Mouse (Mus musculus) stomach, embryonic 16.5 days (tissue): ENCODE measurements around the gene Fmc1. TPM values are rescaled to one million over a fixed set of nuclear protein-coding genes. Genes with fewer than 3 reads are reported as not detected.
A peak's percentile ranks its signal among the peaks of the same experiment; 100 is the strongest.

Experiments
- ATAC-seq: fragments of 200-750 bp; cut with Nextera tagmentation; 2 replicates; pipeline ENCODE4 v1.8.0; 2017; ENCODE audit warnings: moderate number of reproducible peaks, moderate TSS enrichment; ENCODE audit not compliant: insufficient read depth, low FRiP score
- H3K27ac ChIP-seq: fragments of 300-500 bp; sonication (generic); 2 replicates; pipeline ENCODE4 v1.5.1; 2014; ENCODE audit warnings: low read length
- H3K27me3 ChIP-seq: fragments of 300-500 bp; sonication (generic); 2 replicates; pipeline ENCODE4 v1.6.1; 2014; ENCODE audit warnings: low read length, control low read depth, mixed read lengths; ENCODE audit not compliant: control insufficient read depth, insufficient read depth
- H3K36me3 ChIP-seq: fragments of 300-500 bp; sonication (generic); 2 replicates; pipeline ENCODE4 v1.6.1; 2014; ENCODE audit warnings: low read length; ENCODE audit not compliant: control insufficient read depth, insufficient read depth
- H3K4me1 ChIP-seq: fragments of 300-500 bp; sonication (generic); 2 replicates; pipeline ENCODE4 v1.6.1; 2014; ENCODE audit warnings: low read length, control low read depth, mixed read lengths; ENCODE audit not compliant: control insufficient read depth, insufficient read depth
- H3K4me2 ChIP-seq: fragments of 300-500 bp; sonication (generic); 2 replicates; pipeline ENCODE4 v1.6.1; 2014; ENCODE audit warnings: low read depth, low read length, mixed read lengths
- H3K4me3 ChIP-seq: fragments of 300-500 bp; sonication (generic); replicated peaks from 2 replicates; pipeline ENCODE4 v1.5.1; 2014; ENCODE audit warnings: mild to moderate bottlenecking, low read length
- H3K9ac ChIP-seq: fragments of 300-500 bp; sonication (generic); 2 replicates; pipeline ENCODE4 v1.6.1; 2014; ENCODE audit warnings: low read length
- H3K9me3 ChIP-seq: fragments of 300-500 bp; sonication (generic); replicated peaks from 2 replicates; pipeline ENCODE4 v1.6.1; 2016; ENCODE audit warnings: low read length, control low read depth; ENCODE audit not compliant: control insufficient read depth
- WGBS: fragments of 180-500 bp; shearing (Covaris S2); extraction: QIAGEN DNeasy Blood & Tissue Kit; methylation state at CpG from one replicate; pipeline ENCODE4 v1.1.7; 2014; 5-methylcytosine and 5-hydroxymethylcytosine counted together
- polyA plus RNA-seq: library from polyadenylated mRNA; unstranded; fragments of >200 nt; fragmentation: Nextera tagmentation; extraction: Ambion mirVana; gene quantifications from 2 replicates; pipeline ENCODE4 v1.2.1, GENCODE M21; 2015

The Fmc1 gene
- polyA plus RNA-seq, 1 experiment from 2014 or later = 140 TPM

DNA sequence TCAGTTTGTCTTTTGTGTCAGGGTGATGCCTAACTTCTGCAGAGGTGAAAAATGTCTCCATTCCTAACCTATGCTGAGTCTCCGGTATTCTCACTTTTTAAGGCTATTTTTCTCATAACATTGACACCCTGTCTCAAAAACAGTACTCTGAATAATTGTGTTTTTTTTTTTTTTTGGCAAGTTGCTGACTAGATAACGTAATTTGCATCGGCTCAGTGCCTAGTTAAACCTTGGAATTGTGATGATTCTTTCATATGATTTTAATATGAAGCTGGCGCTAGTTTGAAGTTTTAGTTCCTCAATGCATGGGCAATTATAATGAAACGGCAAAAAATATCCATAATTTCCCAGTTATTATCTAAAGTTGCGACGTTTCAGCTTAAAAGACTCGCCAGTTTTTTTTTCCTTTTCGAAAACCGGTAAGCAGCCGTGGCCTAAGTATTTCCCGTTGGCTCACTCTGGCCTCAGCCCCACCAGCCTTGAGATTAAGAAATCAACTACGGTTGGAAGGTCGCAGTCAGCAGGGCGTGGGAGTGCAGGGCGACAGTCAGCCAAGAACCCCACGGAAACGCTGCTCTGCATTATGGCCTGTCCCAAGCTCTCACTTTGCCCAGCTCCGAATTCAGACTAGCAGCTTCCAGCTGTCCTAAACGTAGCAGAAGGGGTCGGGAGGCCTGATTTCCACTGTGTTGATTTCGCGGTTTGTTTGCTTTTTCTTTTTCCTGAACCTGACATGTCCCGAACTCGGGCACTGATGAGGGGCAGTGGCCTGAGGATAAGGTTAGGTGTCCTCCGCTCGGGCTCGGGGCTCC lies 17.2 kb downstream of the Fmc1 start:
- H3K9me3 ChIP-seq = no peaks in the 10 kb centered on the region
- H3K4me1 ChIP-seq = peaks cover 10% of the 10 kb centered on the region; the same call in 1 of the 2 replicates
- H3K9ac ChIP-seq = peak overlapping the region; percentile 91
- H3K4me3 ChIP-seq = peak overlapping the region; percentile 82
- peak; percentile 28 for ATAC-seq
- peak overlapping the region; percentile 100 for H3K27ac ChIP-seq
- peak overlapping the region; percentile 65 for H3K4me2 ChIP-seq
- H3K27me3 ChIP-seq = no peaks in the 10 kb centered on the region
- 5% methylated on average over 28 of the region's 28 CpGs for WGBS
- no peaks in the 10 kb centered on the region for H3K36me3 ChIP-seq

DNA sequence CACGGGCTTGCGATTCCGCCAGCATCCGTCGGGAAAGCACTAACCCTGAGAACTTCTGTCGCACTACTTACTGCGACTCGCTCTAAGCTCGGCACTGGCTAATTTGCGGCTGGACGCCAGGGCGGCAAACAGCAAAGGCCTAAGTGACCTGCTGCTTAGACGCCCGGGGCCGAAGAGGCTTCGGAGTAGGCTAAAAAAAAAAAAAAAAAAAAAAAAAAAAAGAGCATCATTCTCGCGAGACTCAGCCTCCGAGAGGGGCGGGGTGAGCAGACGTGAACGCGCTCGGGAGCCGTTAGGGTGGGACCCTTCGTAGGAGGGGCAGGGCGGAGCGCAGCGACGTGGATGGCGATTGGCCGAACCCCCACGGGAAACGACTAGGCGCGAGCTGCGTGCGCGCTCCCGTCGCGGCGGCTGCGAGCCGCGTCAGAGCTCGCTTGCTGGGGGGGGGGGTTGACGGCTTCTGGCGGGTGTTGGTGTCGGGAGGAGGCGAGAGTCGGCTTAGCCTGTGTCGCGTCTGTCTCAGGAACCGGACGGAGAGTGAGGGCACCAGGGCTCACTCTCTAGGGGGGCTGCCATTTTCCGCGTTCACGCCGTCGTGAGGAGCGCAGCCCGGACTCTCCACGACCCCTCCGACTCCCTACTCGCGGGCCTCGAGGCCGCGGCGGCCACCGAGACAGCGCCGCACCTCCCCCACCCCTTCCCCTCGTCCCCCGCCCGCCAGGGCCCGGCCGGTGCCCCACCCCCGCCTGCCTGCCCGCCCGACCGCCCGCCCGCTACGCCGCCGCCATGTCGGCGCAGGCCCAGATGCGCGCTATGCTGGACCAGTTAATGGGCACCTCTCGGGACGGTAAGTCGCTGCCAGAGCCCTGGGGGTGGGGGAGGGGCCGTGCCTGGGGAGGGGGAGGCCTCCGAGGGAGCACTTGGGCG lies 18.0 kb downstream of the Fmc1 start, which contains the start of gene Luc7l2:
Gene Luc7l2 (plus strand): TSS at position 273 of the 927 bp plus-strand sequence.
- Histone ChIP-seq H3K4me2 (peak within 1 kb of the TSS; percentile 65), H3K4me1 (peaks cover 10% of the 10 kb centered on the region), H3K36me3 (no peaks in the 10 kb centered on the region), H3K9ac (peak within 1 kb of the TSS; percentile 92), H3K4me3 (peak within 1 kb of the TSS; percentile 82), H3K27me3 (no peaks in the 10 kb centered on the region), H3K27ac (peak within 1 kb of the TSS; percentile 100), H3K9me3 (no peaks in the 10 kb centered on the region)
- WGBS = under 1% methylated on average over 90 of the region's 98 CpGs
- ATAC-seq = peak; percentile 94

DNA sequence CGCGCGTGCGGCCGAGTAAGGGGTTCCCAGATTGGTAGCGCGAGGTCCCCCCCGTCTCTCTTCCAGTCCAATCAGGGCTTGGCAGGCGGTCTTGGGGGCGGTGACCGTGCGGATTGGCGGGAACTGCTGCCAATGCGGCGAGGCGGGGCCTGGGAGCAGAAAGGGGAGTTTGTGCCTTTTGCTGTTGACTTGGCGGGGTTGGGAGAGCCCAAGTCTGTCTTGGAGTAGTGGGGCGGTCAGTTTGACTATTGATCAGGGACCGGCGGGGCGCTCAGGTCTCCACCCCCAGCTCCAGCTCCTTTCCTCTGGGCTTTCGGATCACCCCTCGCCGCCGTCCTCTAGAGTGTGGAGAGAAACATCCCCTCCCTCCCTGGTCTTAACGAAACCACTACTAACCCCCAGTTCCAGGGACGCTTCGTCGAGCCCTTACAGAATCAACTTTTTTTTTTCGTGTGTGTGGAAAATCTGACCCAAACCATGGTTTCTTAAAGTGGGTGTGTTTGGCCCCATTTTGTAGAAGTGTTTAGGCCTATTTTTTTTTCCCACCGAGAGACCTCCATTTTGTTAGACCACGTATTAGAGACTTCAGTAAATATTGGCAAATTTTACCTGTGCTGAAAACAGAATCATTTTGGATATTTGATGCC lies 18.8 kb downstream of the Fmc1 start:
- peak; percentile 93 for ATAC-seq
- peak overlapping the region; percentile 100 for H3K27ac ChIP-seq
- peak overlapping the region; percentile 59 for H3K4me2 ChIP-seq
- H3K4me3 ChIP-seq = peak overlapping the region; percentile 82
- no peaks in the 10 kb centered on the region for H3K36me3 ChIP-seq
- no peaks in the 10 kb centered on the region for H3K27me3 ChIP-seq
- peak overlapping the region; percentile 92 for H3K9ac ChIP-seq
- H3K9me3 ChIP-seq = no peaks in the 10 kb centered on the region
- peaks cover 10% of the 10 kb centered on the region for H3K4me1 ChIP-seq
- under 1% methylated on average over 32 of the region's 32 CpGs for whole genome bisulfite sequencing

DNA sequence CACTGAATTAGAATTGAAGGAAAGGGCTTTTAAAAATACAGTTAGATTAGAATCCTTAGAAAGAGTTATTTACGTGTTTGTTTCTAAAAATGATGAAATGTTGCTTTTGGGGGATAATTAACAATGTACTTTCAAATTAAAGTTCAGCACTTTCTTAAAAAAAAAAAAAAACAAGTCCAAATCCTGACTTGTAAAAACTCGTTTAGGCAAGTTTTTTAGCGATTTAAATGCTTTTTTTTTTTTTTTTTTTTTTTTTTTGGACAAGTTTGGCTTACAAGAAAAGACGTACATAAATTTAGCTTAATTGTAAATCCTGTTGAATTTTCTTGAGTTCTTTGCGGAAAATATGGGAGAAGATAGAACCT lies 19.3 kb downstream of the Fmc1 start:
- Histone ChIP-seq H3K4me2 (peak overlapping the region; percentile 59), H3K27me3 (no peaks in the 10 kb centered on the region), H3K4me1 (peaks cover 10% of the 10 kb centered on the region), H3K36me3 (no peaks in the 10 kb centered on the region), H3K9ac (no peak overlapping the region), H3K9me3 (no peaks in the 10 kb centered on the region), H3K4me3 (peak overlapping the region; percentile 82), H3K27ac (no peak overlapping the region)
- 12% methylated on average over 5 of the region's 5 CpGs for WGBS
- ATAC-seq = no peak

DNA sequence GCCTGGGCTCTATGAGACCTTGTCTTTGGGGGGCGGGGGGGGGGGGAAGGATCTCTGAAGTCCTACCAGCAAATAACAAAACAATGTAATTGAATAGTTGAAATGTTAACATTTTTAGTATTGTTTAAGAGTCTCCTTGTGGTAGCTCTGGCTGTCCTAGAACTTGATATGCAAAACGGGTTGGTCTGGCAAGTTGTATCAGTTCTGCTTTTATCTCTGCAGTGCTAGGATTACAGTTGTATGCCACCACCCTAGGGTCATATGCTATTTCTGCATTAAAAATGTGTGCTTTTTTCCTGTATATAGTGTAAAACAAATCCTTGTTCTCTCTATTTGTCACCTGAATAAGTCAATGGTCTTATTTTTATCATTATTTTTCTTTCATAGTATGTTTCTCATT lies 42.8 kb downstream of the Fmc1 start:
- Histone ChIP-seq H3K9ac (no peak overlapping the region), H3K4me1 (no peaks in the 10 kb centered on the region), H3K27me3 (no peaks in the 10 kb centered on the region), H3K27ac (no peak overlapping the region), H3K4me2 (no peak overlapping the region), H3K9me3 (no peaks in the 10 kb centered on the region), H3K4me3 (no peak overlapping the region), H3K36me3 (peaks cover 20% of the 10 kb centered on the region)
- no peak for ATAC-seq
- 61% methylated on average over 2 of the region's 2 CpGs for WGBS

DNA sequence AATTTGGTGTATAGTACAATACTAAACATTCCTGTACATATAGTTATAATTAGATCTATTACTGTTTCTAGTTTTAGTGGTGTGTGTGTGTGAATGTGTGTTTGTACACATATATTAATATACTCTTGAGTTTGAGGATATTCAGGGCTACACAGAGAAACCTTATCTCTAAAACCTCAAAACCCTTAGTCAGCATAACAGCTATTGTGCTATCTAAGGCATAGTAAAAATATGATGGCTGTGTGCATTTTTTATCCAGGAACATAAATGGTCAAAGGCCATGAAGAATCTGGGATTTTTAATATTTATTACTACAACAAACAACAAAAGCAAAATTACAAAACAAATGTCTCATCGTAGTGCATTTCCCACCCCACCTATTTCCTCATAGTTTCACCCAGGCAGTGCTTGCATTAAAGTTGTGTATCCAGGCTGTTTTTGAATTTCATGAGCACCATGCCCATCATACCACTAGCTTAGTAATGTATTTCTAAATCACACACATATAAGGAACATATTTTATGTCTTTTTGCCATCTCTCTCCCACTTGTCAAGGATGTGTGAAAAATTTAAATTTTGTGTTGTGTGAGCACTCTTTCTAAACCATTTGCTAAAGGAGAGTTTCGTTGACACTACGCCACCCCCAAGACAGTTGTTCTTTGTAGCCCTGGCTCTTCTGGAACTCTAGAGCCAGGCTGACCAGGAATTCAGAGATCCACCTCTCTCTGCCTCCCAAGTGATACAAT lies 47.0 kb downstream of the Fmc1 start:
- H3K9ac ChIP-seq = no peak overlapping the region
- H3K27ac ChIP-seq = no peak overlapping the region
- H3K27me3 ChIP-seq = no peaks in the 10 kb centered on the region
- no peaks in the 10 kb centered on the region for H3K4me1 ChIP-seq
- WGBS = 97% methylated on average over 3 of the region's 3 CpGs
- H3K9me3 ChIP-seq = no peaks in the 10 kb centered on the region
- H3K4me2 ChIP-seq = no peak overlapping the region
- no peak overlapping the region for H3K4me3 ChIP-seq
- no peak for ATAC-seq
- peaks cover 13% of the 10 kb centered on the region for H3K36me3 ChIP-seq

DNA sequence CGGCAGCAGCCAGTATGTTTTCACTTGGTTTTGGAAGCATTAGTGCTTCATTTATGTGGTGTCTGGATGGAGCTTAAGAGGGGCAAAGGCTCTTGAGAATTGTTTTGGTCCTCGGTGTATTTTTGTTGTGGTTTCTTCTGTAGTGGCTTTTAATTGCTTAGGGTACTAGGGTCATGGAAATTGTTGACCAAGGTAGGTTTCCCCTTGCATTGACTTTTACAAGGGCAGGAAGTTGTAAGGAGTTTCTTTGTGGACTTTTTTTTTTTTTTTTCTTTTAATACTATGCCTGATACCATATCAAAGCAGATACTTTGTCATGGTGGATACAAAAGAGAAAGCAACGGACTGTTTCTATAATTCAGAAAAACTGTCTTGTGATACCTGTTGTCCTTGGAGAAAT lies 48.4 kb downstream of the Fmc1 start:
- Histone ChIP-seq H3K27ac (no peak overlapping the region), H3K4me1 (no peaks in the 10 kb centered on the region), H3K27me3 (no peaks in the 10 kb centered on the region), H3K4me2 (no peak overlapping the region), H3K4me3 (no peak overlapping the region), H3K36me3 (peaks cover 18% of the 10 kb centered on the region), H3K9ac (no peak overlapping the region), H3K9me3 (no peaks in the 10 kb centered on the region)
- 85% methylated on average over 3 of the region's 3 CpGs for WGBS
- no peak for ATAC-seq
